Mouse (Mus musculus) cerebellum, adult 18-20 months (tissue): Measurements from ENCODE around the gene Rbm44.

Experiments used
- DNase-seq, 2 experiments: peaks; one replicate each; pipeline ENCODE4 v3.0.0; 2021

The Rbm44 gene

DNA sequence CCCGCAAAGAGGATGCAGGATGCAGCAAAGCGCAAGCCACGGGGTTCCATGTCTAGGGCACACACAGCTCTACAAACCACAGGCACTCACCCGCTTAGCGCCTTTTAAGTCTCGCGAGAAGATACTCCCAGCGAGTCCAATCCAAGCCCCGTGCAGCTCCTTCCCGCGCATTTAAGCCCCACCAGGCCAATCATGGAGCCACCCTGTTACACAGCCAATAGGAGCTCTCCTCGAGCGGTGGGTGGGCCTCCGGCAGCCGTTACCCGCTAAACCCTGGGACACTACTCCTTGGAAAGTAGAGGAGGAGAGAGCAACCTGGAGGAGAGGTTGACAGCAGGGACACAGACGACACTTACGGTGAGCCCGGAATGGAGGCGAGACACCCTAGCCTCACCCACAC is at the start of gene Rbm44:
Rbm44 (plus strand) TSS at position 277 of the 400 bp plus-strand sequence.
- DNase-seq: no peak

DNA sequence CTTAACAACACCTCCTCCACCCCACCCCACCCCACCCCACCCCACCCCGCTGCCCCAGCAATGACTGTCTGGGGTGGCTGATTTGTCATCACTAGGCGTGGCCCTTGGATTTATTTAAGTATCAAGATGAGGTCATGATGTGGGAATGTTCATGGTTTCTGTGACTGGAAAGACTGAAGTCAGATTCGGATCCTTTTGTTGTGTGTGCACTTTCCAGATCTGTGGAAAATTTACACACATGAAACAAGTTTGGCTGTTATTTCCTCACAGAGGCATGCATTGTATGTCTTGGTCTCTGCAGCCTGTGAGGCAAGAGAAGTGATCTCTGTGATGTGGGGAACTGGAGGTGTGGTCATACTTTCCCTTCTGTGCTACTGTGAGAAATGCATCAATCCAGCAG is 49.6 kb upstream of the Rbm44 start:
- DNase-seq: no peak

DNA sequence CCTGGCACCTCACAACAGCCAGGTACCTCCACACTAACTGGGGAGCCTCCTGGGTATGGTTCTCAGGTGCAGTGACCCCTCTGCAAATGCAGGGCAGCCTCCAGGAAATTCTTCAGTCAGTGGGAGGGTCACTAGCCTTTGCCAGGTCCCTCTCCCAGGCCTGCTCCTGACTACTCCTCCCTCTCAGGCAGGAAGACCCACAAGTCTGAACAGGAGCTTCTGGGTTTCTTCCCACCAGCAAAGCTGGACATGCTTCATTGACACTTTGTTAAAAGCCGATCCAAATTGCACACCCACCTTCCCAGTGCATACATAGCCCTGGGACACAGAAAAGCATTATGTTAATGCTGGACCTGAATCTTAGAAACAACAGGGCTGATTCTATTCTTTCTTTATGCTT is 49.0 kb upstream of the Rbm44 start:
- DNase-seq: no peak

DNA sequence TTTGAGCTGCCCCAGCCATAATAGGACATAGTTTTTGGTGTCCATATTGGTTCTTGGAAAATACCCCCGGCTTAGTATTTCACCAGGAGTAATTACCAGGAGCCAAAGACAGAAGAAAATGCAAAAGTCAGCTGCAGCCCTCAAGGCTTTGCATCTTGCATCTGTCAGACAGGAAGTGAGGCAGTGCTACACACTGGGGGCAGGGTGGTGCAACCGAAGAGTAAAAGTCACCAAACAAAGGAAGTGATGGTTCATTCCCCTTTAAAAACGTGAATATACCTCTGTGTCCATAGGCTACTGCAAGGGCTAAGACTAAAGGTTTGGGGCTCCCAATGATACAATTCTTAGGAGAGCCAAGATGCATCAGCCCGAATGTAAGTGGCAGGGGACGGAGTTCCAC is 48.4 kb upstream of the Rbm44 start:
- no peak for DNase-seq

DNA sequence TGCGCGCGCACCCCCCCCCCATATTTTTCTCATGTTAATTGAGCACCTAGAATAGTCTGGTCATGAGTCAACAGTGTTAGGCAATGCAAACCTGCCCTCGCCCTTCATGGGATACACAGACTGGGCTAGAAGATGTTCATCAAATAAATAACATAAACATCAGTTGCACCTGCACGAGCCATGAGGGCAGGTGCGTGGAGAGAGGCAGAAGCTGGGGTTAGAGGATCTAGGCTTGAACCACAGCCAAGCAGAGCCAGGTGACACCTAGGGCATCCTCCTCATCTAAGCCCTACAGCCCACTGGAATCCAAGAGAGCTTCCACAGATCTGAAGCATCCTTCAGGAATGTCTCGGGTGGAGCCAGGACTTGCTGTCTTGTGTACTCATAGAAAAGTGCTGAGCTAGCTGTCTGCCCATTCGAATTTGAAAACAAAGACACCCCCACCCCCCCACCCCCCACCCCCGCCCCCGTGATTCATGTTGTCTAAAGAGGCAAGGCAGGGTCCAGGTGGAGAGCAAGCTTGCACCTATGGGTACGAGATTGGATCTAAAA is 47.5 kb upstream of the Rbm44 start:
- no peak for DNase-seq

DNA sequence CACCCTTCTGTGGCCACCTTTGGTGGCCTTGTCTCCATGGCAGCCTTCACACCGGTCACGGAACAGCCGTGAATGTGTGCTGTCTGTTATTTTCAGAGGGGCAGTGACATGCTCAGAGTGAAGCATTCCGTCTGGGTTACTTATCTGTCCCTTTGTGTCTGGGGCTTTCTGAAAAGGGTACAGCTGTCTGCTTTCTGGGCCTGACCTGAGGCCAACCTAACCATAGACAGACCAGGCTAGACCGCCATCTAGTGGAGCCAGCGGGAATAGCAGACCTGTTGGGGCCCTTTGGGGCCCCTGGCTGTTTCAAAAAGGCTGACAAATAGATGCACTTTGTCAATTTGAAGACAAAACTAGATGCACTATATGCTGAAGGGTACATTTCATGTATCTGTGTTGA is 46.0 kb upstream of the Rbm44 start:
- DNase-seq: peak; percentile 27 to 60

DNA sequence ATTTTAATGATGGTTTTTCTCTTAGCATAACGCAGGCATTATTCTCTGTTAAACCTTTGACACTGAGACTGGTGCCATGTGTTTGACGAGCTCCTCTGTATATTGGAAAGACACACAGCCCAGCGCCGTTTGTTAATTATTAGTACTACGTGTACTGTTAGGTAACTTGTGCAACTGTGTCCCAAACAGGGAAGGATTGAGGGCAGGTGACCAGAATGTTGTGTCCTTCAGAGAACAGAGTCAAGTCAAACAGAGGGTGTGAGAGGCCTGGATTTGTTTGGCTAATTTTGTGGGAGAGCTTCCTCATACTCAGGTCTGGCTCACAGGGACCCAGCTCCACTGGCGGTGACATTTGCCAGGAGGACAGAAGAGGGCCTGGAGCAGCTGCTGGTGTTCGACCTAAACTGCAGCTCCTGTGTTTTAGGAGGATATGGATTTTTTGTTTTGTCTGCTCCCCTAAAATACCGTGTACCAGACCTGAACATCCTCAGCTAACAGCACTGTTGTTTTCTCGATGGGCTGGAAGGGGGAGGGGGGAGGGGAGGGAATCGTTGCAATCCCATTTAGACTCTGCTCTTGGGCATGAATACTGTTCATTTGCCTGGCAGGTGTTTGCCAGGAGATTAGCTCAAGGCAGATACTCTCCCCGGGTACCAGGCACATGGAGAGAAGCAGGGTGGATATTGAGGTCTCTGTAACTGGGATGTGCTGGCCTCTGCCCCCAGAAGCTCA is 43.0 kb upstream of the Rbm44 start:
- no peak for DNase-seq

DNA sequence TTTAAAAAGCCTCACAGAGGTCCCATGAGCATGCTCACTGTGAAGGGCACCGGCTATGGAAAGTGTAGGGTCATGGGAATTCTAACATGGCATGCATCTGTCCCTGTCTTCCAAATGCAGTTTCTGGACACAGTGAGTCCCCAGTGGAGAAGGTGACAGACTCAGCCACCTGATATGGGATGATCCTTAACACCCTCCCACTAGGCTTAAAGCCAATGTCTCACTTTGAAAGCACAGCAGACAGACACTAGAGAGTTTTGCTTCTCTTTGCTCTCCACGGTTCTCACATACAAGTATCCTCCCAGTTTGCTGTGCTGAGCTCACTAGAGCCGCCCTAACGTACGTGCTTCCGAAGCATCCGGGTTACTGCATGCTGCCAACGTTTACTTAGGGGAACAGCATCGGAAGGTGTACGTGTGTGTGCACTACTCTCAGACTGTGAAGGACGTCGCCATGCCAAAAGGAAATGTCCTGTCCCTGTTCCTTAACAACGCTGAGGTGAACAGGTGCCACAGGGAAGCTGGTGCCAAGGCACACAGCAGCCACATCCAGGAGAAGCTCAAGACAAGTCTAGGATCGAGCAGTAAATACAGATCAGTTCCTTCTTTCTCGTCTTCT is 41.4 kb upstream of the Rbm44 start:
- DNase-seq: no peak

DNA sequence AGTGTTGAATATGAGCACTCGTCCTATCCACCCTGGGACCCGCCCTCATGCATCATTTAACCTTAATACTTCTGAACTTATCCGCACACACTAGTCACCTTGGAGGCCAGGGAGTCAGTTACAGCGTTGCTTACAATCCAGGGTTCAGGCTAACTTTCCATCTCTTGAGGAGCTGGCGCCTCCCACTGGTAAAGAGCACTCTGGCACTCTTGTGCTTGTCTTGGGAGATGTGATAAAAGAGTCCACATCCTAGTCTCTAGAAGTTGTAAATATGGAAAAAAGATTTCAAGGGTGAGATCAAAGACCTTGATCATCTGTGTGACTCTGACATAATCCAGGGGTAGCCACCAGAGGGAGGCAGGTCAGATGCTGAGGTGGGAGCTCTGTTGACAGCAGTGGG is 37.3 kb upstream of the Rbm44 start:
- no peak for DNase-seq

DNA sequence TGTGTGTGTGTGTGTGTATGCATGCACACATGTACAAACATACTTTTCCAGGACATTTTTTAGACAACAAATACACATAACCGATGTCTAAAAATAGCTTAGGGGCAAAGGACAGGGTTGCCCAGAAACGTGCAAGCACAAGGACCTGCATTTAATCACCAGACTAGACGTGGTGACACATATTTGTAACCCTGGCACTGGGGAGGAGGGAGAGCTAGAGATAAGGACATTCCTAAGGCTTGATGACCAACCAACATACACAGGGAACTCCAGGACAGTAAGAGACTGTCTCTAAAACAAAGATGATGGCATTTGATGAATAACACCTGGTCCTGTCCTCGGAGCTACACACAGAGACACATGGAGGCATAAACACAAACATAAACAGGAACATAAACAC is 35.6 kb upstream of the Rbm44 start:
- no peak for DNase-seq

DNA sequence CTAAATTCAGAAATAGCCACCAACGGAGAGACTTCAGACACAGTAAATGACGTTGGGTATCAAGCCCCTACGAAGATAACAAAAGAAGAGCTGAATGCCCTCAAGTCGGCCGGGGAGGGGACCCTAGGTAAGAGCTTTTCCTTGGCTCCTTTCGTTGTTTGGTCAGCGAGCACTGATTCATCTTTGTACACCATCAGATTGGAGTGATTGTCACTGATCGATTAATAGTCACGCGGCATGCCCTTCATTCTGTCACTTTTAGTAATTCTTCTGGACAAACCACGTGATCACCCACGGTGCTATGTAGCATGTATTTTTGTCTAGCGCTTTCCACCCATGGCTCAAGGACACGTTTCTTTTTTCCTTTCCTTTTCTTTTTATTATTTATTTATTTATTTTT is 32.7 kb upstream of the Rbm44 start:
- DNase-seq: no peak

DNA sequence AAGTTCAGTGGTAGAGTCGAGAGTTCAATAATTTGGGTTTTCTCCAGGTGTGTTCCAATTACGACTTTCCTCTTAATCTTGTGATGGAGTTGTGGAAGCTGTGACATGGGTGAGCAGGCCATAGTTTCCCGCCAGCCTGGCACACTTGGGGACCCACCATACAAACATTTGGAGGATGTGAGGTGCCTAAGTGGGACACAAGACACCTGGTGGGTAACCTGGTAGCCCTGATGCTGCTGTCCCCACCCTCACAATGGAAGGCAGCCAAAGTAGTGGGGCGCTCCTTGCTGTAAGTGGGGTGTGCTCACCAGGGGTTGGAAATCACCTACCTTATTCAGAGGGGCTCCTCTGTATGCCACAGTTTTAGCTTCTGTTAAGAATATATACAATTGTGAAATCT is 32.3 kb upstream of the Rbm44 start:
- no peak for DNase-seq

DNA sequence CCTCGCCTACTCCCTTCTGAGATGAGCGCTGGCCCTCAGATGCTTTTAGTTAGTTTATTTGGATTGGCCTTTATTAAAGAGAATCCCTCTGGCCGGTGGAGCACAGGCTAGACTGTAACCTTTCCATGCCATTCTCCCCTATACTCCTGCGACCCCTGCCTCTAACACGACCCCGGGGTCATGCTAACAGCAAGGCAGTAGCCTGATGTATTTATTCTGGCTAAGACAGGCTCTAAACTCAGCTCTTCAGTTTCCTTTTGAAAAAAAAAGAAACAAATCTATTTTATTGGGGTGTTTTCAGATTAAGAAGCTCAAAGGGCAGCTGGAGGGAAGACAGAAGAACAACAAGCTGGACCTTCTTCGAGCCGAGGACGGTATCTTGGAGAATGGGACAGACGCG is 22.8 kb upstream of the Rbm44 start:
- no peak for DNase-seq

DNA sequence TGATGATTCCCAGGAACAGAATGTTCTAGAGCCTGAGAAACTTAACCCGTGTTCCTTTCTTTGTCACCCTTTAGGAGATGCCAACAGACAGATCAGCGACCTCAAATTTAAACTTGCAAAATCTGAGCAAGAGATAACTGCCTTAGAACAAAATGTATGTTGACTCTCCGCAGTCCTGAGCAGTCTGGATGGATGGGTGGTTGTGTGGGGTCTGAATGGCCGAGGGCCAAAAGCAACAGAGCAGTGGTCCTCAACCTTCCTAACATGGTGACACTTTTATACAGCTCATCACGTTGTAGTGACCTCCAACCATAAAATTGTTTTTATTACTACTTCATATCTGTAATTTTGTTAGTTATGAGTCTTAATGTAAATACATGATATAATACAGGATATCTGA is 21.9 kb upstream of the Rbm44 start:
- DNase-seq: no peak

DNA sequence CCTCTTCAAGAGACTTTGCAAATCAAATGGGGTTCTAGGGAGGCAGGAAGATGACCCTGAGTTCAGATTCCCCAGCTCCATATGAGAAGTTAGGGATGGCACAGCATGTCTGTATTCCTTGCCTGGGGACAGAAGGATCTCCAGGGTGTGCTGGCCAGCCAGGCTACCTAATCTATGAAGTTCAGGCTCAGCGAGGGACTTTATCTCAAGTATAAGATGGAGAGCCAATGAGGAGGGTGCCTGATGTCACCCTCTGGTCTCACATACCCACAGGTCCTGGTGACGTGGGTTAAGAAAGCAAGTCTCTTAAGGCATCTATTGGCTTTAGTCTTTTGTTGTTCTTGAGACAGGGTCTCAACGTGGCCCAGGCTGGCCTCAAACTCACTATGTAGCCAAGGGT is 21.4 kb upstream of the Rbm44 start:
- no peak for DNase-seq

DNA sequence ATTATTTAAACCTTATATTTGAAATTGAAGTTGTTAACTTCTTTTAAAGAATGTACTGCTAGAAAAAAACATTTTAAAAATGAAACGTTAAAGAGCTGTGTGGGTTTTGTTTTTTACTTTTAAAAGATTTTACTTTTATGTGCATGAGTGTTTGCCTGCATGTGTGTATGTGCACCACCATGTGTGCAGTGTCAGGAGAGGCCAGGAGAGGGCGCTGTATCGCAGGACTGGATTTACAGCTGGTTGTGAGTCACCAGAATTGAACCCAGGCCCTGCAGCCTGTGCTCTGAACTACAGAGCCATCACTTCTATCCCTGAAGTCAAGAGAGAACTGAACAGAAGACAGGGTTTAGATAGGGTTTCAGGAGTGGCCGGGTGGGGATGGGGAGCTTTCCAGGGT is 16.0 kb upstream of the Rbm44 start:
- no peak for DNase-seq

DNA sequence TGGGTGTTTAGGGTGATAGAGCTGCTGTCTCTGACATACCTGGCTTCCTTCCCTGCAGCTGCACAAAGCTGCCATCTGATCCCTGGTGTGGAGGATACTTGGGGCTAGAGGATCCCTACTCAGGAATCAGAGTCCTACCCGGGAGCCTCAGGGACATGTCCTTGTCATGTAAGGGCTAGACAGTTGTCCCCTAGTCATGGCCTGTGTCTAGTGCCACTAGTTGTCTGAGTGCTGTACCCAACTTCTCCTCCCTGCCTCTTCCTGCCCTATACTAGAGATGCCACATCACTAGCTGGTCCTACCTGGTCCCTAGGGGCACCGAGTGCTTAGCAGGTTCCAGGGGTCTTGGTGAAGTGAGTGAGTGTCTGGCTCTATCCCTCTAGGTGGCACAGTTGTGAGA is 7.9 kb upstream of the Rbm44 start:
- no peak for DNase-seq

DNA sequence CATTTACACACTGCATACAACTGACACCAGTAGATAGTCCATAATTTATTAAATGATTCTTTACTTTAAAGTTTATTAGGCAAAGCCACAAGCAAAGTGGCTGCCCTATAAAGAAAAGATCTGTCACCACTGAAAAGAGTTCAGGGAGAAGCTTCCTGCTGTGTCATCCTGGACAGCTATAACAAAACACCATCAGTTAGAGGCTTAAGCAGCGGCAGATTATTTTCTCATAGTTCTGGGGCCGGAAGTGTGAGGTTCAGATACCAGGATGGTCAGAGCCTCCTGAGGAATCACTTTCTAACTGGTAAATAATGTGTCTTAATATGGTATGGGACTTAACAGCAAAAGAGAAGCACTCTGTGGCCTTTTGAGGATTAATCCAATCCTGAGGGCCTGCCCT is 6.6 kb downstream of the Rbm44 start:
- DNase-seq: no peak

DNA sequence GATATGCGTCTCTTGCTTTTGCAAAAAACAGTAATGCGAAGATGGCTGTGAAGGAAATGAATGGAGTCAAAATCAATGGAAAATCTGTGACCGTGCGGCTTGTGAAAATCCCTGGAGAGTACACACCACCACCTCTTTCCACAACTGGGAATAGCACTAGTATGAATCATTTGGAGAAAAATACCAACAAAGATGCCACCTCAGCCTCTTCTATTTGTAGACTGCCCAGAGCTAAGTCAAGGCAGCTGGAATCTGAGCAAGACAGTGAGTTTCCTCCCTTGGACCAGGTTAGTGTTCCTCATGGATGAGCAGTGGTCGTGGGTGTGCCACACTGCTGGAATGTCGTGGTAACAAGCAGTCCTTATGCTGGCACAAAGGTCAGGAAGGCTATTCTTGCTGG is 21.9 kb downstream of the Rbm44 start:
- no peak for DNase-seq

DNA sequence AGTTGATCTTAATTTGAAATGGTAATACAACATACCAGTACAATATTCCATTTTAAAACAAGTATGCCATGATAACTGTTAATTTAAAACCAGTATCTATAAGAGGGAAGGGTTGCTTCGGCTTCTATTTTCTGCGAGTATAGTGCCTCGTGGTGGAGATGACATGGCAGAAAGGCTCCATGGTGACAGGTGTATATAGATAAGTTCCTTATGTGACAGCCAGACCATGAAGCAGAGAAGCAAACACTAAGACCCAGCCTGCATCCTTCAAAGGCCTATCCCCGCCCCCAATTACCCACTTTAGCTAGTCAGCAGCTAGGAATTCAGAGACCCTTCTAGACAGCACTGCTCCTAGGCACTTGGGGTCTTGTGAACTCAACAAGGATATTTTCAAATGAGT is 24.3 kb downstream of the Rbm44 start:
- DNase-seq: no peak

DNA sequence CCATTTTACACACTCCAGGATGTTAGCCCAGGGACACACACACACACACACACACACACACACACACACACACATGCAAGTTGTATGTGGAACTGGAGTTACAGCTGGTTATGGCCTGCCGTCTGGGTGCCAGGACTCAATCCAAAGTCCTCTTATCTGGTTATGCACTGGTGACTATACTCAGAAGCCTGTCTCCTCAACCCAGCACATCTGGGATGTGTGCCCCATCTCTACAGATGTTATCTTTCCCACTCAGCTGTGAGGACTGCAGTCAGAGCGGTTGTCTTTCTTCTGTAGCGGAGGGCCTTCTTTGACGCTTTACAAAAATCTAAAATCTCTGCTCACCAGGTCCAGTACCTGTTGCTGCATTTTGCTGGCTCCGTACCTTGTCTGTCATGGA is 29.9 kb downstream of the Rbm44 start:
- no peak for DNase-seq

DNA sequence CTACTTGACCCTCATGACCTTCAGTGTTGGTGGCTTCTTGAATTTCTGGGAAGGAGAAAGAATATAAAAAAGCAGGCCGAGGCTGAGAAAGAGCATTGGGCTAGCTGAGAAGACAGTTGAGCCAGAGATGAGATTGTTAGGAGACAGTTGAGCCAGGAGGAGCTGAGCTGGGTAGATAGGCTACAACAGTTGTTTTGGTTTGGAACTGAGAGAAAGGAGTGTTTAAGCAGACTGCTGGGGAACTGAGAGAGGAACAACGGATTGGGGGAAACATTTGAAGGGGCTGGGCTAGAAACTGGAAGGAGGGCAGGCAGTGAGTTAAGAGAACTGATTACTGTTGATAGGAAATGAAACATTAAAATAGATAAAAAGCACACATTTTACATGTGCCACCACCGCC is 31.1 kb downstream of the Rbm44 start:
- DNase-seq: no peak

DNA sequence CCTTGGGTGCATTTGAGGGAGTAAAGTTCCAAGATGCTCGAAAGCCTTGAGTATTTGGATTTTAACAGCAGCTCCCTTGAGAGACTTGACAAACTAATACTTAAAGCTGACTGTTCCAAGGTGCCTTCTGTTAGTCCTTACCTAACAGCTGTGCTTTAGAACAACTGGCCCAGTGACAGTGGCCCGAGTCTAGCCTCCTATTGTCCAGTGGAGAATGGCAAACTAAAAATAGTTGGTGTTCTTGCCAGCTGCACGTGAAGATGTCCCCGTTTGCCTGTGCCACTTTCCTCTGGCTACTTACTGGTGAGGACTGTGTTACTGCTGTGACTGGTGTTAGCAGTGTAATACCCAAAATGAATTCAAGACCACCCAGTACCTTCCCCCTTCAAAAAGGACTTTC is 32.0 kb downstream of the Rbm44 start:
- DNase-seq: no peak

DNA sequence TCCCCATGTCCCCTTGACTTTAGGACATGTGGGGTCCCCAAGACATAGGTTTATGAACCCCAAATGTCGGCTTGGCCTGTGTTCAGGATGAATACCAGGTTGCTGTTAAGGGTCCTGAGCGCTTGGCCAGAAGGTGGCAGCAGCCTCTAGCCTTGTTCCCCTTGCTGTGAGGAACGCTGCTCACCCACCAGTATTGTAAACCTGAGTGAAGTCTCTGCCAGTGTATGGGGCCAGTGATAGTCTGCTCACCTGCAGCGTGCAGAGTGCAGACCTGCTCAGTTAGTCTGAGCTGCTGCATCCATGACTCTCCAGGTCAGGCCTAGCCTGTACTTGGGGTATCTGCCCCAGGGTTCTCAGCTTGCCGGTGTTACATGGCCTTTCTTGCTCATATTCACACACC is 34.2 kb downstream of the Rbm44 start:
- DNase-seq: peak; percentile 36 to 42
